Mouse (Mus musculus) kidney, adult 2 months (tissue): ENCODE data around the gene Syne3.

Source experiments
- CTCF ChIP-seq: fragments of 200-500 bp; conservative IDR thresholded peaks from 2 replicates; pipeline ENCODE4 v1.5.1; 2011; ENCODE audit warnings: low read depth, mild to moderate bottlenecking, control low read depth, low read length, moderate library complexity, mixed read lengths; ENCODE audit not compliant: insufficient read depth, insufficient read length
- POLR2A ChIP-seq: fragments of 200-500 bp; IDR thresholded peaks from one replicate; pipeline ENCODE4 v1.6.1; 2011; ENCODE audit warnings: low read depth, low read length, control low read depth

DNA sequence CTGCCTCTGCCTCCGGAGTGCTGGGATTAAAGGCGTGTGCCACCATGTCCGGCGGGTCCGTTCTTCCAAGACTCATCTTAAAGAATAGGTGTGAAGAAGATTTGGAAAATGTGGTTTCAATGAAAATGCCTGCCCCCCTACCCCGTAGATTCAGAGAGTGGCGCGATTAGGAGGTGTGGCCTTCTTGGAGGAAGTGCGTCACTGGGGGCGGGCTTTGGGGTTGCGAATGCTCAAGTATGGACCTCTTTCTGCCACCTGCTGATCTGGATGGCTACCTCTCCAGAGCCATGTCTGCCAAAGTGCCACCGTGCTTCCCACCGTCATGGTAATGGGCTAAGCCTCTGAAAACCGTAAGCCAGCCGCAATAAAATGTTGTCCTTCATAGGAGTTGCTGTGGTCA lies 44.4 kb upstream of the Syne3 start:
- TF ChIP-seq CTCF, result no peak
- no peak for TF ChIP-seq POLR2A
